Mouse (Mus musculus) heart, embryonic 10.5 days (tissue): ENCODE results near the gene Xab2. TPM values are rescaled to one million over a fixed set of nuclear protein-coding genes. Genes with fewer than 3 reads are reported as not detected.

ENCODE experiments used
- DNase-seq: peaks from one replicate; pipeline ENCODE4 v3.0.0-alpha.2; 2017; ENCODE audit warnings: low spot score
- H3K27ac ChIP-seq: fragments of 300-500 bp; sonication (generic); 2 replicates; pipeline ENCODE4 v1.5.1; 2016; ENCODE audit warnings: mild to moderate bottlenecking
- H3K27me3 ChIP-seq: fragments of 300-500 bp; sonication (generic); 2 replicates; pipeline ENCODE4 v1.6.1; 2016; ENCODE audit warnings: mild to moderate bottlenecking; ENCODE audit not compliant: poor library complexity, insufficient read depth, severe bottlenecking
- H3K36me3 ChIP-seq: fragments of 300-500 bp; sonication (generic); 2 replicates; pipeline ENCODE4 v1.6.1; 2016; ENCODE audit warnings: mild to moderate bottlenecking, moderate library complexity
- H3K4me1 ChIP-seq: fragments of 300-500 bp; sonication (generic); 2 replicates; pipeline ENCODE4 v1.6.1; 2016; ENCODE audit warnings: mild to moderate bottlenecking
- H3K4me3 ChIP-seq: fragments of 300-500 bp; sonication (generic); 2 replicates; pipeline ENCODE4 v1.5.1; 2016; ENCODE audit warnings: mild to moderate bottlenecking, moderate library complexity
- H3K9me3 ChIP-seq: fragments of 300-500 bp; sonication (generic); 2 replicates; pipeline ENCODE4 v1.6.1; 2016; ENCODE audit warnings: mild to moderate bottlenecking, moderate library complexity
- WGBS: fragments of 180-500 bp; shearing (Covaris S2); methylation state at CpG from one replicate; pipeline ENCODE4 v1.1.7; 2016; 5-methylcytosine and 5-hydroxymethylcytosine counted together
- polyA plus RNA-seq: library from polyadenylated mRNA; unstranded; fragments of >200 nt; fragmentation: Nextera tagmentation; extraction: Ambion mirVana; gene quantifications from 2 replicates; pipeline ENCODE4 v1.2.1, GENCODE M21; 2016

The Xab2 gene
- polyA plus RNA-seq, 1 experiment from 2014 or later: 52.8 TPM

DNA sequence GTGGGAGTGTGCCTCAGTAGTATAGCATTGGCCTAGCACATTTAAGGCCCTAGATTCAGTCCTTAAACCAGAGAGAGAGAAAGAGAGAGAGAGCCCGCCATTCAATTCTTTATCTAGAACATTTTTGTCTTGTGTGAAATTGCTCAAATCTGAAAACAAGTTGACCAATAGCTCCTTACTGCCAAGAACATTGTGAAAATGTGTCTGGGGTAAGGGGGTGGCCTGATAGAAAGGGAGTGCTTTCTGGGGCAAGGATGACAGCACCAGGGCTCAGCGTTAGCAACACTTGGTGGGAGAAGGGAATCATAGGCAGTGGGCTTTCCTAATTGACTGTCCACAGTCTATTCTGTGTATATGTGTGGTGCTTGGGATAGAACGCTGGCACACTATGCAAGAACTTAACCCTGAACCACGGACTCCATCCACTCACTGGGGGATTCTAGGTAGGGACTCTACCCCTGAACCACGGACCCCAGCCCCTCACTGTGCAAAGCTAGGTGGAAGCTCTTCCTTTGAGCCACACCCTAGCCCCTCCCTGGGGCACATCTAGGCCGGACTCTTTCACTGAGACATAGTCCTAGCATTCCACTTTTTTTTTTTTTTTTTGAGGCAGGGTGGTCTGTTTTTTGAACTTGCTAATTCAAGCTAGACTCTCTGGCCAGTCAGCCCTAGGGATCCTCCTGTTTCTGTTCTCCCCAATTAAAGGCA lies 25.9 kb upstream of the Xab2 start:
- Histone ChIP-seq H3K4me1 (no peaks in the 10 kb centered on the region), H3K9me3 (no peaks in the 10 kb centered on the region), H3K27ac (no peak overlapping the region), H3K36me3 (peaks cover 8% of the 10 kb centered on the region; the same call in 1 of the 2 replicates), H3K27me3 (no peaks in the 10 kb centered on the region), H3K4me3 (no peak overlapping the region)
- WGBS: 80% methylated on average over 6 of the region's 6 CpGs
- no peak for DNase-seq

DNA sequence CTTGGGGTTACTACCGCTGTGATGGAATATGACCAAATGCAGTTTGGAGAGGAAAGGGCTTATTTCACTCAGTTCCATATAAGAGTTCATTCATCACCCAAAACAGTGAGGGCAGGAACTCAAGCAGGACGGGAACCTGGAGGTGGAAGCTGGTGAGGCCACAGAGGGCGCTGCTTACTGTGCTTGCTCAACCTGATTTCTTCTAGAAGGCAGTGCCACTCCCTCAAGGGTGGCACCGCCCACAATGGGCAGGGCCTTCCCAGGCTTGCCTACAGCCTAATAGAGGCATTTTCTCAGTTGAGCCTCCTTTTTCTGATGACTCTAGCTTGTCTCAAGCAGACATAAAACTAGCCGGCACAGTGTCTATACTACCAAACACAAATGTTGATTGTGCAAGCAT lies 24.7 kb upstream of the Xab2 start:
- no peaks in the 10 kb centered on the region for H3K27me3 ChIP-seq
- no peaks in the 10 kb centered on the region for H3K4me1 ChIP-seq
- WGBS: 24% methylated on average over 5 of the region's 5 CpGs
- no peak overlapping the region for H3K4me3 ChIP-seq
- H3K9me3 ChIP-seq: no peaks in the 10 kb centered on the region
- no peak overlapping the region for H3K27ac ChIP-seq
- peaks cover 19% of the 10 kb centered on the region for H3K36me3 ChIP-seq
- no peak for DNase-seq

DNA sequence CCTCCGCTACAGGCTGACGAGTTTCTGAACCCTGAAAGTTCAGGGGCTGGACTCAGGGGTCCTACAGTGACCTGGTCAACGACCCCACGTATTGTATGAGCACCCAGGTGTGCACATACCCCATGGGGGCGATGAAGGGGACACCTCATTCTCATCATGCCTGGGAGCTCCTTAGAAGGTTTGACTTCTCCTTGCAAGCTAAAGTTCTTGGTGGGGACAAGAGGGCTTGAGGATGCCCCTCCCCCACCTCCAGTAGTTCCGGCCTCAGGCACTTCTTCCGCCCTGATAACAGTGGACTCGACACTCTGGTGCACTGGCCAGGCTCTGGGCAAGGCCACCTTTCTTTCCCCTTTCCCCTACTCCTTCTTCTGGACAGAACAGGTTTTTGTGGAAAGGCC lies 10.4 kb upstream of the Xab2 start:
- DNase-seq: no peak
- H3K27me3 ChIP-seq: peaks cover 12% of the 10 kb centered on the region
- no peaks in the 10 kb centered on the region for H3K9me3 ChIP-seq
- peaks cover 12% of the 10 kb centered on the region for H3K4me1 ChIP-seq
- peak overlapping the region; percentile 90 for H3K27ac ChIP-seq
- WGBS: 10% methylated on average over 8 of the region's 8 CpGs
- H3K4me3 ChIP-seq: peak overlapping the region; percentile 83
- peaks cover 26% of the 10 kb centered on the region for H3K36me3 ChIP-seq

- peak; percentile 91 for DNase-seq
- Histone ChIP-seq H3K9me3 (no peaks in the 10 kb centered on the region), H3K27ac (peak within 1 kb of the TSS; percentile 90), H3K27me3 (peaks cover 12% of the 10 kb centered on the region), H3K4me3 (peak within 1 kb of the TSS; percentile 83), H3K36me3 (peaks cover 20% of the 10 kb centered on the region), H3K4me1 (peaks cover 12% of the 10 kb centered on the region)
- WGBS: 6% methylated on average over 47 of the region's 47 CpGs
These were observed 9.7 kb upstream of the Xab2 start, which contains the start of gene Stxbp2 for GRCm38 (mm10) chr8:3630647-3631477. TSS of gene Stxbp2 (plus strand) at chr8:3630955.

DNA sequence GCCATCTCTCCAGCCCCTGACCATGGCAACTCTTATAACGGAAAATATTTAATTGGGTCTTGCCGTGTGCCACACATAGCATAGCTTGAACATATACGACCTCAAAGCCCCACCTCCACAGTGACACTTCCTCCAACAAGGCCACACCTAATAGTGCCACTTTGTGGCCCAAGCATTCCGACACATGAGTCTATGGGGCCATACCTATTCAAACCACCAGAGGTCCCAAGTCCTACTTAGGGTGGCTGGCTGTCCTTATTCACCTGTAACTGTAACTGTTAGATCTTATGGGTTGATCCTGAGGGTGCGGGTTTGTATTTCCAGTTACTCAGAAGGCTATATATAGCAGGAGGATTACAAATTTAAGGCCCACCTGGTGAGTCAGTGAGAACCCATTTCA lies 6.9 kb upstream of the Xab2 start:
- no peak for DNase-seq
- Histone ChIP-seq H3K4me3 (no peak overlapping the region), H3K9me3 (no peaks in the 10 kb centered on the region), H3K27ac (no peak overlapping the region), H3K27me3 (peaks cover 12% of the 10 kb centered on the region), H3K4me1 (peaks cover 12% of the 10 kb centered on the region), H3K36me3 (0 out of 2 replicates have a peak, but pooled peaks cover 3% of the 10 kb centered on the region)
- 30% methylated on average over 5 of the region's 5 CpGs for WGBS

- Histone ChIP-seq H3K4me3 (no peak overlapping the region), H3K36me3 (0 out of 2 replicates have a peak, but pooled peaks cover 3% of the 10 kb centered on the region), H3K27ac (no peak overlapping the region), H3K4me1 (peaks cover 13% of the 10 kb centered on the region), H3K9me3 (no peaks in the 10 kb centered on the region), H3K27me3 (peaks cover 12% of the 10 kb centered on the region)
- 58% methylated on average over 5 of the region's 5 CpGs for WGBS
- no peak for DNase-seq
These were observed 5.9 kb upstream of the Xab2 start for GRCm38 (mm10) chr8:3626971-3627370.

GRCm38 (mm10) chr8:3625445-3625844 lies 4.3 kb upstream of the Xab2 start, which contains the start of gene Pcp2:
TSS of gene Pcp2 (minus strand) at chr8:3625545.
- Histone ChIP-seq H3K9me3 (no peaks in the 10 kb centered on the region), H3K27me3 (peaks cover 12% of the 10 kb centered on the region), H3K4me3 (no peak within 1 kb of the TSS), H3K36me3 (0 out of 2 replicates have a peak, but pooled peaks cover 3% of the 10 kb centered on the region), H3K27ac (no peak within 1 kb of the TSS), H3K4me1 (peaks cover 7% of the 10 kb centered on the region)
- DNase-seq: no peak
- 75% methylated on average over 1 of the region's 1 CpGs for WGBS

DNA sequence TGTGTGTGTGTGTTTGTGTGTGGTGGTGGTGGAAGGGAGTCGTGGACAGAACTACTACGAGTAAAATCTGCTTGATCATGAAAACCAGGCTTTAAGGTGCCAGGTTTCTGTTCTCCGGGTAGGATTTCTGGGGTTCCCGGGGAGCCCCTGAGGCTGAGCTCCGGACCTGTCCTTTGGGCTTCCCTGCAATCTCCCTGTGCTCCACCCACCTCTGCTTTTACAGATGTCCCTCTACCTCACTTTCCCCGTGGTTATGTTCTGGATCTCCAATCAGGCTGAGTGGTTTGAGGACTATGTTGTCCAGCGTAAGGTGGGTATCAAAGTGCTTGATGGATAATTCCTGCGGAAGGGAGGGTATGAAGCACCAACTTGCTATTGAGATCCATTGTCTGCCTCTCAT lies 1.0 kb upstream of the Xab2 start:
- Histone ChIP-seq H3K9me3 (no peaks in the 10 kb centered on the region), H3K4me3 (peak overlapping the region; percentile 93), H3K4me1 (peaks cover 17% of the 10 kb centered on the region), H3K27me3 (no peaks in the 10 kb centered on the region), H3K27ac (no peak overlapping the region), H3K36me3 (peaks cover 19% of the 10 kb centered on the region)
- DNase-seq: no peak
- WGBS: 63% methylated on average over 8 of the region's 8 CpGs

GRCm38 (mm10) chr8:3609816-3610150 lies 11.3 kb downstream of the Xab2 start:
- Histone ChIP-seq H3K9me3 (no peaks in the 10 kb centered on the region), H3K36me3 (peaks cover 74% of the 10 kb centered on the region), H3K27ac (no peak overlapping the region), H3K4me1 (0 out of 2 replicates have a peak, but pooled peaks cover 2% of the 10 kb centered on the region), H3K4me3 (no peak overlapping the region), H3K27me3 (no peaks in the 10 kb centered on the region)
- 84% methylated on average over 6 of the region's 6 CpGs for WGBS
- no peak for DNase-seq

- Histone ChIP-seq H3K4me3 (no peak overlapping the region), H3K9me3 (no peaks in the 10 kb centered on the region), H3K36me3 (peaks cover 73% of the 10 kb centered on the region), H3K27ac (no peak overlapping the region), H3K27me3 (no peaks in the 10 kb centered on the region), H3K4me1 (0 out of 2 replicates have a peak, but pooled peaks cover 2% of the 10 kb centered on the region)
- WGBS: 81% methylated on average over 12 of the region's 12 CpGs
- no peak for DNase-seq
These were observed 11.9 kb downstream of the Xab2 start for GRCm38 (mm10) chr8:3609046-3609815.

- no peaks in the 10 kb centered on the region for H3K27me3 ChIP-seq
- 96% methylated on average over 7 of the region's 7 CpGs for WGBS
- H3K4me1 ChIP-seq: 0 out of 2 replicates have a peak, but pooled peaks cover 2% of the 10 kb centered on the region
- peaks cover 60% of the 10 kb centered on the region for H3K36me3 ChIP-seq
- H3K9me3 ChIP-seq: no peaks in the 10 kb centered on the region
- DNase-seq: no peak
- no peak overlapping the region for H3K4me3 ChIP-seq
- no peak overlapping the region for H3K27ac ChIP-seq
These were observed 13.3 kb downstream of the Xab2 start for GRCm38 (mm10) chr8:3607822-3608221.

- 85% methylated on average over 16 of the region's 16 CpGs for WGBS
- no peaks in the 10 kb centered on the region for H3K9me3 ChIP-seq
- no peak overlapping the region for H3K27ac ChIP-seq
- no peak for DNase-seq
- H3K4me3 ChIP-seq: no peak overlapping the region
- no peaks in the 10 kb centered on the region for H3K27me3 ChIP-seq
- peaks cover 48% of the 10 kb centered on the region for H3K36me3 ChIP-seq
- H3K4me1 ChIP-seq: 0 out of 2 replicates have a peak, but pooled peaks cover 2% of the 10 kb centered on the region
These were observed 14.5 kb downstream of the Xab2 start for GRCm38 (mm10) chr8:3606593-3606992.
